Mouse (Mus musculus): ENCODE measurements around the gene Myh15. TPM values are rescaled to one million over a fixed set of nuclear protein-coding genes. Genes with fewer than 3 reads are reported as not detected.

Myh15 gene
- not detected for total RNA-seq (2023)

DNA sequence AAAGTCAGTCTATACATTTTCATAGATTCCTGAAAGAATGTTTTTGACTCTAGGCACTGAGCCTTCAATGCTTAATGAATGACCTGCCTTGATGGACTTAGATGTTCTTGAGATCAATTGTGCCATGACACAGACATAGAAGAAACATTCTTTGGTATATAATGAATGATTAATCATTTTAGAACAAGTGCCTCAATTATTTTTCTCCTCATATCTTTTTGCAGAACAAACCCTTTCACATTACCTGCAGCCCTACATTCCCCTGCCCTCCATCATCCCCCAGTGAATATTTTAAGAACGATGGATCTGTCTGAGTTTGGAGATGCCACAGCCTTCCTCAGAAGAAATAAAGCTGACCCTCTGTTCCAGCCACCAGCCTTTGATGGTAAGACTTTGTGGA, at the start of gene Myh15:
TSS of gene Myh15 (plus strand) at position 301 of the 400 bp plus-strand sequence.

Other genes starting within 250 kb of the Myh15 start
- not detected for gene Retnlb, start 240.6 kb upstream of the Myh15 start, total RNA-seq (2023)
- gene Retnla, start 214.9 kb upstream of the Myh15 start, total RNA-seq (2023) = not detected
- gene Retnlg, start 184.9 kb upstream of the Myh15 start, total RNA-seq (2023) = 1 to 10 TPM; 1.8 to 5.1 TPM
- gene Dzip3, start 63.3 kb upstream of the Myh15 start, total RNA-seq (2023) = 10 to 100 TPM; 12.3 to 18.4 TPM
- 1 to 10 TPM; 6.9 to 7.5 TPM for gene Cip2a, start 63.3 kb upstream of the Myh15 start, total RNA-seq (2023)